Mouse (Mus musculus) T-helper 1 cell (primary cell): ENCODE results near the gene Twist2.

ENCODE experiments used
- in situ Hi-C: fragments of 300-600 bp; cut with MboI, MseI; formaldehyde crosslinking; loops from one replicate; pipeline ENCODE4 v1.15.1; 2025; ENCODE audit warnings: high pct_unique_total_duplicates

The Twist2 gene

DNA sequence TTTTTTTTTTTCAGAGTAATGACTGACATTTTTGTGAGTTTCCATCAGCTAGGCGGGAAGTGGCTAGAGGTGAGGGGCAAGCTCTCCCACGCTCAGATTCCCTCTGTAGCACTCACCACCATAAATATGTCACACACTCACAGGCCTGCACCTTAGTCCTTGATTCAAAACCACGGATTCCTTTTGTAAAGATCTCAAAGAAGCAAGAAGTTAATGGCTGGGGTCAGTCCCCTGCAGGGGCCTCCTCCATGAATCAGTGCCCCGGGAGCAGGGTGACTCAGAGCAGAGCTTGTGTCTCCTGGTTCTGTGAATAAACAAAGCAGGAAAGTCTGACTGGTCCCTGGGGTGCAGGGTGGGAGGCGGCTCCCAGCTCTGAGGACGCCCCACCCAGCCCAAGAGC lies 15.3 kb downstream of the Twist2 start:
- in situ Hi-C loops, result no loop called here

GRCm38 (mm10) chr1:91819237-91819636 lies 18.0 kb downstream of the Twist2 start:
- in situ Hi-C loops, result no loop called here

- in situ Hi-C loops, result no loop called here
Observed at GRCm38 (mm10) chr1:91820531-91820930, 19.3 kb downstream of the Twist2 start.

DNA sequence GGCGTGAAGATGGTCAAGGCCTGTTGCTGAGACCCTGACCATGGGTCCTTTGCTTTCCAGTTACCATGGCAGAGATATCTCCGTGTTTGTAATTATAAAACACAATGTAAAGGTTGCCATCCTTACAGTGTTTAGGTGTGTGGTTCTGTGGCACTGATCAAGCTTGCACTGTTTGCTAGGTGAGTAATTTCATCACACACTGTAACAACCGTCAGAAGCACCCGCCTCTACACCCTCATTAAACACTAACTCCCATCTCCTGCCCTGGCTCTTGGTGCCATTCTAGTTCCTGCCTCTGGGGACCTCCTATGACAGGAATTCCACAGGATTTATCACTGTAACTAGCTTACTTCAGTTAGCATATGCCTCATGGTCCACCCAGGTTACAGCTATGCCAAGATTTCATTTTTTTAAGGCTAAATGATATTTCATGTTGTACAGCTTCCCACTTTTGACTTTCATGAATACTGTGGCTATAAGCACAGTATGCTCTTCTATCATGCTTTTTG lies 21.1 kb downstream of the Twist2 start:
- in situ Hi-C loops, result no loop called here

GRCm38 (mm10) chr1:91823530-91823929 lies 22.3 kb downstream of the Twist2 start:
- in situ Hi-C loops, result no loop called here

DNA sequence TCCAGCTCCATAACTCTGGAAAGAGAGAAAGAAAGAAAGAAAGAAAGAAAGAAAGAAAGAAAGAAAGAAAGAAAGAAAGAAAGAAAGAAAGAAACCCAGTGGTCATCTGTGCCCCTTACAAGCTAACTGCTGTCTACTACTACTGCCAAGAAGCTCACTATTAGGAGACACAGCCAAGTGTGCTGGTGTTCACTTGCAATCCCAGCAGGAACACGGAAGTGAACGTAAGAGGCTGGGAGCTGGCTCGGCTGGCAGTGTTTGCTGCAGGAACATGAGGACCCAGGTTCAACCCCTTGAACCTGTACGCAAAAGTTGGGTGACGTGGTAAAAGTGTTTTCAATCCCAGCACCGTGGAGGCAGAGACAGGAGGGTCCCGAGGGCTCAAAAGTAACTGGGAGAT lies 22.7 kb downstream of the Twist2 start:
- in situ Hi-C loops, result no loop called here

GRCm38 (mm10) chr1:91825261-91825660 lies 24.0 kb downstream of the Twist2 start:
- in situ Hi-C loops, result no loop called here

- in situ Hi-C loops, result no loop called here
Observed at GRCm38 (mm10) chr1:91831978-91832377, 30.7 kb downstream of the Twist2 start.

- in situ Hi-C loops, result no loop called here
Observed at GRCm38 (mm10) chr1:91839557-91839956, 38.3 kb downstream of the Twist2 start.

- in situ Hi-C loops, result no loop called here
Observed at GRCm38 (mm10) chr1:91839979-91840378, 38.7 kb downstream of the Twist2 start.

GRCm38 (mm10) chr1:91844236-91844635 lies 43.0 kb downstream of the Twist2 start:
- in situ Hi-C loops, result no loop called here

DNA sequence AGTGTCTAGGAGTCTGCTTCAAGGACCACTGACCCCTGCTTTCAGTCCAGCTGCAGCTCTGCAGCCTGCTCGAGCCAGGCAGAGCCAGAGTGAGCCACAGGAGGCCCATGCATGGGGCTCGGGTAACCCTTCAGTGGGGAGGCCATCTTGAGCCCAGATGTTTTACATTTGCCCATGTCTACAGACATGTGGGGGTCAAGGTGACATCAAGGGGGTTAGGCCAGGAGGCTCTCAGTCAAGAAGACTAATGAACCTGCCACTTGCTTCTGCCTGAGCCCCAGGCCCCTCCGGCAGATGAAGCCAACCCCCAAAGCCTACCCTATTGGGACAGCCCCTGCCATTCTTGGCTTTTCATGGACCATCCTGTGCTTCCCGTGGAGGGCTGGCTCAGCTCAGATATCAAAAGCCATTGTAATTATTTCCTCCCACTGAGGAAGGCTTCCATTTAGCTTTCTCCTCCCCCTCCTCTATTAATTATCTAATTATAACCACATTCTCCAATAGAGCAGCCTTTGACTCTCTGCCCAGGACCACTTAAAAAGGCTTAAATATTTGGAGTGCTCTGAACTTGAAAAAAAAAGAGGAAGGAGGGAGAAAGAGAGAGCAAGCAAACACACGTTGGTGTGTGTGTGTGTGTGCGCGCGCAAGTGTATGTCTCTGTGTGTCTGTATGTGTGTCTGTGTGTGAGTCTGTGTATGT lies 43.6 kb downstream of the Twist2 start:
- in situ Hi-C loops, result no loop called here

DNA sequence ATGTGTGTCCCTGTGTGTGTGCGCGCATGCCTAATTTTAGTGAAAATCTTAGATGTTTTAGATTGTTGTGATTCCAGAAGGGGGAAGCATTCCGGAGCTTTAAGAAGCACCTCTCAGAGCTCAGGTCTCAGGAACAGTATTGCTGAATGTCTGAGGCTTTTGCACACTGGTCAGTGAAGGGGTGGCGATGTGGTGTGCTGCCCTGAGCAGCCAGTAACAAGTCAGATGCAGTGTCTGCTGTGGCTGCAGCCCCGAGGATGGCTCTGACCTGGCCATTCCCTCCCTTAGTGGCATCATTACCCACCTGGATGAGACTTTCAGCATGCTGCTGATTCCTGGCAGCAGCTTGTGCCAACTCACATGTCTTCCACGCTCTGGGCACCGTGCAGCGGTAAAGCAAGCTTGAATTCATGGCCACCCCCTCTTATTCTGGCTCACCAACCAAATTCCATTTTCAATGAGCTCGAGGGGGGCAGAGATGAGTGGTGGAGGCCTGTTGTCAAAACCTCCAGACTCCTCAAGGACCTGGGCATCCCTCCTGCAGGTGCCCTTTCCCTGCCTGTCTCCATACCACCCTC lies 44.2 kb downstream of the Twist2 start:
- in situ Hi-C loops, result no loop called here

DNA sequence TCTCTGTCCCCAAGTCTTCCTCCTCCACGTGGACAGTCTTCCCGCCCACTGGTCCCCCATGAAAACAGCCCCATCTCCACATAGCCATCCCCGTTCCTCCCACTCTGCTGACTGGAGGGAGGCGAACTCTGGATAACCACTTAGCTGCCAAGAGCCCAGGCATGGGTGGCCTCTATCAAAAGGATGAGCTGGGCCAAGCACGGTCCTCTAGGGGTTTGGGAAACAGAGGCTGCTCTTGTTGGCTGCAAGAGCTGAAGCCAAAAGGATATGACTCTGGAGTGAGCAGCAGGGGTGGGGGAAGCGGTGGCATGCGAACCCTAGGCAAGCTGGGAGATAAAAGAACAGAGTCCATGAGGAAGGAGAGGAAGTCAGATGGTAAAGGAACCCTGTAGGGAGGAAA lies 50.0 kb downstream of the Twist2 start:
- in situ Hi-C loops, result no loop called here

- in situ Hi-C loops, result no loop called here
Observed at GRCm38 (mm10) chr1:91856771-91857664, 55.8 kb downstream of the Twist2 start.

GRCm38 (mm10) chr1:91858101-91858790 lies 57.0 kb downstream of the Twist2 start:
- in situ Hi-C loops, result no loop called here

DNA sequence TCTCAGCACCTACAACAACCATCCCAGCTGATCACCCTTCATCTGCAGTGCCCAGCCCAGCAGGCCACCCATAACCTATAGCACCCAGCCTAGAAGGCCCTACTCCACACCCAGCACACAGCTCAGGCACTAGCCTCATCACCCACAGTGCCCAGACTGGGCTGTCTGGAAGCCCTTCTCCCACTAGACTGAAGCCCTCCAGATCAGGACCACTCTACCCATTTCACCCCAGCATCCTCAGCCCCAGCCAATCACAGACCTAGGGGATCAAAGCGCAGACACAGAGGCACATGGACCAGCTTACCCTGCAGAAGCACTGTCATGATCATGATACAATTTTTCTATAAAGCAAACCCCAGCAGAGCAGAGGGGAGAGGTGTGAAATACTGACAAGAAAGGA lies 57.6 kb downstream of the Twist2 start:
- in situ Hi-C loops, result no loop called here

GRCm38 (mm10) chr1:91861511-91861910 lies 60.2 kb downstream of the Twist2 start:
- in situ Hi-C loops, result no loop called here

GRCm38 (mm10) chr1:91866001-91866400 lies 64.7 kb downstream of the Twist2 start:
- in situ Hi-C loops, result no loop called here

GRCm38 (mm10) chr1:91871101-91871500 lies 69.8 kb downstream of the Twist2 start:
- in situ Hi-C loops, result no loop called here

GRCm38 (mm10) chr1:91872388-91873059 lies 71.3 kb downstream of the Twist2 start:
- in situ Hi-C loops, result no loop called here
